7 mouse cellular contexts compared by ENCODE assay signal in the genomic region with DNA sequence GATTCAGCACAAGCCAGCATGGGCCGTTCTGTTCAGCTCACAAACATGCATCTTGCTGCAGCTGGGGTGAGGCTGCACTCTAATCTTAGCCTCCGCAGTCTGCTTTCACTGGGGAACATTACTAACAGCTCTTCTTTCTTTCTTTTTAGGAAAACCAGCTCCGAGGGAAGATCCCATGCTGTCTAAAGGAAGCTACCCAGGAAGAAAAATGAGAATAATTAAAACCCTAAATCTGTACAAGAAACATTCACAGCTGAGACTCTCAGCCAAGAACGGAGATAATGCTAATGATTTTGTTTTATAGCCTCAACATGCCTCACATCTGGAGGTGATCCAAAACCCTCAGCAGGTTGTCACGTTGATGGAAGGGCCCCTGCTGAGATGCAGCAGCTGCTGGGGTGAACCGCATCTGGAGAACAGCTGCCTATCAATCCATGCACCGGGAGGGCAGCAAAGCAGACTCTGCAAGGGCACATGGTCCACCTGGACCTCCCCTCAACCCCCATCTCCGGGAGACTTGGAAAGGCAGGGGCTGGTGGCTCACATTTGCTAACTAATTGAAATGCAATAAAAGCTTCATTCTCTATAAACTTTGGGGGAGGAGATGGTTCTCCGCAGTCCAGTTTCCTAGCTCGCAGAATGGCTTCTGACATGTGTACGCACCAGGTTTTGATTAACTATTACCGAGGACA.
DNase-seq lines count a peak whose midpoint lies in the region; ATAC-seq and TF ChIP-seq lines count a peak whose summit lies in the region.

No protein-coding gene starts in this region.

- H3K9me3 ChIP-seq in hindbrain, embryonic 11.5 days (ENCODE audit: control insufficient read depth, low read length) = no peaks in the 10 kb centered on the region
- no peaks in the 10 kb centered on the region for H3K9me3 ChIP-seq in neural tube, embryonic 14.5 days (ENCODE audit: control insufficient read depth, low read length)

- TF ChIP-seq POLR2A in brain, embryonic 14.5 days (IDR thresholded peaks at IDR 0.05; ENCODE audit: borderline replicate concordance, extremely low read depth, insufficient read depth, insufficient read length, poor library complexity, severe bottlenecking) = no peak

- no peak overlapping the region for H3K4me2 ChIP-seq in hindbrain, embryonic 11.5 days (replicated peaks; ENCODE audit: low read depth, low read length)
- peak overlapping the region; percentile 12; the same call in 1 of the 2 replicates for H3K4me2 ChIP-seq in neural tube, embryonic 14.5 days (ENCODE audit: low read depth, low read length)

- no peaks in the 10 kb centered on the region for H3K4me1 ChIP-seq in hindbrain, embryonic 11.5 days (replicated peaks; ENCODE audit: control insufficient read depth, insufficient read depth, low read length)
- peaks cover 13% of the 10 kb centered on the region; the same call in 1 of the 2 replicates for H3K4me1 ChIP-seq in neural tube, embryonic 14.5 days (ENCODE audit: control insufficient read depth, insufficient read depth, low read length)

- no peak overlapping the region for H3K9ac ChIP-seq in hindbrain, embryonic 11.5 days (ENCODE audit: low read depth, low read length)
- H3K9ac ChIP-seq in neural tube, embryonic 14.5 days (replicated peaks; ENCODE audit: low read depth, low read length) = no peak overlapping the region

- no peaks in the 10 kb centered on the region for H3K27me3 ChIP-seq in hindbrain, embryonic 11.5 days (ENCODE audit: control insufficient read depth, insufficient read depth, low read length)
- no peaks in the 10 kb centered on the region for H3K27me3 ChIP-seq in neural tube, embryonic 14.5 days (ENCODE audit: control insufficient read depth, insufficient read depth, low read length)

- TF ChIP-seq CTCF in brain, embryonic 14.5 days (IDR thresholded peaks at IDR 0.05; ENCODE audit: borderline replicate concordance, extremely low read depth, insufficient read depth, insufficient read length) = no peak

- 24% methylated on average over 12 of the region's 12 CpGs for WGBS in hindbrain, embryonic 11.5 days
- whole genome bisulfite sequencing in neural tube, embryonic 14.5 days = 7% methylated on average over 12 of the region's 12 CpGs

- H3K4me3 ChIP-seq in hindbrain, embryonic 11.5 days (ENCODE audit: low read depth, low read length) = no peak overlapping the region
- no peak overlapping the region for H3K4me3 ChIP-seq in neural tube, embryonic 14.5 days (ENCODE audit: low read depth, low read length)

- H3K27ac ChIP-seq in hindbrain, embryonic 11.5 days (ENCODE audit: low read depth, low read length) = no peak overlapping the region
- H3K27ac ChIP-seq in neural tube, embryonic 14.5 days (ENCODE audit: low read depth, low read length) = peak overlapping the region; percentile 24; the same call in 1 of the 2 replicates

- no peaks in the 10 kb centered on the region for H3K36me3 ChIP-seq in hindbrain, embryonic 11.5 days (ENCODE audit: control insufficient read depth, insufficient read depth, low read length)
- H3K36me3 ChIP-seq in neural tube, embryonic 14.5 days (ENCODE audit: control insufficient read depth, insufficient read depth, low read length) = no peaks in the 10 kb centered on the region

- ATAC-seq in hindbrain, embryonic 11.5 days (ENCODE audit: low FRiP score) = peak; percentile 68; the same call in 1 of the 2 replicates
- ATAC-seq in neural tube, embryonic 14.5 days (ENCODE audit: low read depth) = peak; percentile 95

- peak; percentile 81 for DNase-seq in brain, embryonic 14.5 days (ENCODE audit: low read depth)
- peak; percentile 76 for DNase-seq in embryo, embryonic 11.5 days (ENCODE audit: low read depth, low spot score)
- DNase-seq in hindbrain, embryonic 11.5 days (ENCODE audit: low spot score) = peak; percentile 59
- peak; percentile 16 to 69 for DNase-seq in left cerebral cortex, adult 8-10 months (ENCODE audit: low spot score in 2 of 2)
- no peak for DNase-seq in testis, postnatal 14 days (ENCODE audit: low spot score)
- DNase-seq in cerebellum, adult 18-20 months = no peak

Comparison
In these comparisons a context has a peak if more than half of its experiments do, and no peak if none do; other contexts are left out.
1. DNase-seq: peak in brain, embryonic 14.5 days (single experiment), embryo, embryonic 11.5 days (single experiment), hindbrain, embryonic 11.5 days (single experiment) and left cerebral cortex, adult 8-10 months (2 of 2); none in testis, postnatal 14 days (single experiment) and cerebellum, adult 18-20 months (0 of 2).